Mouse (Mus musculus) MEL (cell line): Measurements from ENCODE around the gene Clic4. TPM values are rescaled to one million over a fixed set of nuclear protein-coding genes. Genes with fewer than 3 reads are reported as not detected.
A peak's percentile ranks its signal among the peaks of the same experiment; 100 is the strongest.

ENCODE experiments used
- DNase-seq: peaks from one replicate; pipeline ENCODE4 v3.0.0; 2011; ENCODE audit warnings: low read depth, low spot score
- H3K27ac ChIP-seq: 2 replicates; pipeline ENCODE4 v1.5.1; 2012; ENCODE audit warnings: low read depth, mild to moderate bottlenecking, control low read depth, low read length, moderate library complexity; ENCODE audit not compliant: control insufficient read depth
- H3K27me3 ChIP-seq, 2 experiments: fragments of 150-350 bp in 1 of 2; sonication (generic) in 1 of 2; 2 replicates each; pipeline ENCODE4 v1.6.1; 2012; ENCODE audit warnings: low read length in 2 of 2, mild to moderate bottlenecking in 2 of 2, improper control_type of control experiment in 1 of 2, moderate library complexity in 1 of 2; ENCODE audit not compliant: insufficient read depth in 2 of 2, control insufficient read depth in 1 of 2
- H3K36me3 ChIP-seq, 2 experiments: 2 replicates each; pipeline ENCODE4 v1.6.1; 2012 to 2014; ENCODE audit warnings: low read length in 2 of 2, improper control_type of control experiment in 1 of 2, inconsistent platforms in 1 of 2, mild to moderate bottlenecking in 1 of 2; ENCODE audit not compliant: insufficient read depth in 2 of 2, control insufficient read depth in 1 of 2
- H3K4me1 ChIP-seq, 2 experiments: fragments of 150-350 bp in 1 of 2; sonication (generic) in 1 of 2; 2 replicates each; pipeline ENCODE4 v1.6.1; 2012; ENCODE audit warnings: low read length in 2 of 2, improper control_type of control experiment in 1 of 2, mild to moderate bottlenecking in 1 of 2; ENCODE audit not compliant: insufficient read depth in 2 of 2, control insufficient read depth in 1 of 2
- H3K4me3 ChIP-seq, 2 experiments: fragments of 150-350 bp in 1 of 2; sonication (generic) in 1 of 2; 2 replicates each; pipeline ENCODE4 v1.5.1; 2012; ENCODE audit warnings: low read depth in 2 of 2, low read length in 2 of 2, mild to moderate bottlenecking in 2 of 2, moderate library complexity in 2 of 2, control low read depth in 1 of 2, improper control_type of control experiment in 1 of 2; ENCODE audit not compliant: control insufficient read depth in 1 of 2, insufficient read depth in 1 of 2
- H3K79me2 ChIP-seq: 2 replicates; pipeline ENCODE4 v1.6.1; 2012; ENCODE audit warnings: mild to moderate bottlenecking, low read length, moderate library complexity; ENCODE audit not compliant: control insufficient read depth, poor library complexity, insufficient read depth
- H3K9ac ChIP-seq: 2 replicates; pipeline ENCODE4 v1.6.1; 2012; ENCODE audit warnings: low read depth, mild to moderate bottlenecking, control low read depth, low read length, moderate library complexity; ENCODE audit not compliant: control insufficient read depth, poor library complexity, severe bottlenecking
- H3K9me3 ChIP-seq: fragments of 150-350 bp; sonication (generic); replicated peaks from 2 replicates; pipeline ENCODE4 v1.6.1; 2012; ENCODE audit warnings: mild to moderate bottlenecking, low read length, improper control_type of control experiment, moderate library complexity; ENCODE audit not compliant: insufficient read depth
- BHLHE40 ChIP-seq: IDR thresholded peaks from 2 replicates; pipeline ENCODE4 v1.6.1; 2012; ENCODE audit warnings: low read depth, mild to moderate bottlenecking, inconsistent platforms, low read length, improper control_type of control experiment, borderline replicate concordance
- CHD2 ChIP-seq: IDR thresholded peaks from 2 replicates; pipeline ENCODE4 v1.6.1; 2011; ENCODE audit warnings: low read length, improper control_type of control experiment
- CTCF ChIP-seq, 3 experiments: IDR thresholded peaks in 2 of 3; conservative IDR thresholded peaks in 1 of 3; 2 replicates each; pipeline ENCODE4 v1.5.1; 2011 to 2012; ENCODE audit warnings: low read length in 3 of 3, low read depth in 2 of 3, mild to moderate bottlenecking in 2 of 3, improper control_type of control experiment in 1 of 3, inconsistent platforms in 1 of 3, mixed read lengths in 1 of 3, moderate library complexity in 1 of 3; ENCODE audit not compliant: control insufficient read depth in 1 of 3, insufficient read depth in 1 of 3, poor library complexity in 1 of 3, severe bottlenecking in 1 of 3
- ELF1 ChIP-seq: IDR thresholded peaks from 2 replicates; pipeline ENCODE4 v1.6.1; 2014; ENCODE audit warnings: low read depth, mild to moderate bottlenecking, inconsistent platforms, low read length, improper control_type of control experiment, moderate library complexity
- GABPA ChIP-seq: IDR thresholded peaks from 2 replicates; pipeline ENCODE4 v1.6.1; 2012; ENCODE audit warnings: low read depth, mild to moderate bottlenecking, inconsistent platforms, low read length, improper control_type of control experiment, moderate library complexity
- GATA1 ChIP-seq: IDR thresholded peaks from 2 replicates; pipeline ENCODE4 v1.6.1; 2011; ENCODE audit warnings: low read depth, low read length, improper control_type of control experiment
- JUND ChIP-seq: IDR thresholded peaks from 2 replicates; pipeline ENCODE4 v1.6.1; 2011; ENCODE audit warnings: low read depth, mild to moderate bottlenecking, improper control_type of control experiment, low read length
- KAT2A ChIP-seq: conservative IDR thresholded peaks from 2 replicates; pipeline ENCODE4 v1.6.1; 2012; ENCODE audit warnings: low read depth, low read length, improper control_type of control experiment, inconsistent platforms
- MAX ChIP-seq: IDR thresholded peaks from 2 replicates; pipeline ENCODE4 v1.6.1; 2011; ENCODE audit warnings: low read length, improper control_type of control experiment
- MEF2A ChIP-seq: IDR thresholded peaks from 2 replicates; pipeline ENCODE4 v1.6.1; 2014; ENCODE audit warnings: low read depth, mild to moderate bottlenecking, inconsistent platforms, low read length, improper control_type of control experiment; ENCODE audit not compliant: poor library complexity, insufficient replicate concordance, severe bottlenecking; ENCODE audit errors: extremely low read depth
- MXI1 ChIP-seq: IDR thresholded peaks from 2 replicates; pipeline ENCODE4 v1.6.1; 2011; ENCODE audit warnings: mild to moderate bottlenecking, low read depth, low read length, improper control_type of control experiment
- POLR2AphosphoS2 ChIP-seq: IDR thresholded peaks from 2 replicates; pipeline ENCODE4 v1.6.1; 2011; ENCODE audit warnings: low read length, improper control_type of control experiment
- RAD21 ChIP-seq: IDR thresholded peaks from 2 replicates; pipeline ENCODE4 v1.6.1; 2011; ENCODE audit warnings: mild to moderate bottlenecking, low read depth, low read length, improper control_type of control experiment
- SMC3 ChIP-seq: IDR thresholded peaks from 2 replicates; pipeline ENCODE4 v1.6.1; 2011; ENCODE audit warnings: low read depth, low read length, improper control_type of control experiment
- TBP ChIP-seq: IDR thresholded peaks from 2 replicates; pipeline ENCODE4 v1.8.0; 2011; ENCODE audit warnings: low read depth, low read length, improper control_type of control experiment
- TCF12 ChIP-seq: IDR thresholded peaks from 2 replicates; pipeline ENCODE4 v1.6.1; 2014; ENCODE audit warnings: low read depth, mild to moderate bottlenecking, inconsistent platforms, low read length, improper control_type of control experiment, moderate library complexity
- USF1 ChIP-seq: IDR thresholded peaks from 2 replicates; pipeline ENCODE4 v1.6.1; 2014; ENCODE audit warnings: low read depth, mild to moderate bottlenecking, inconsistent platforms, low read length, improper control_type of control experiment, moderate library complexity
- ZC3H11A ChIP-seq: IDR thresholded peaks from 2 replicates; pipeline ENCODE4 v1.6.1; 2012; ENCODE audit warnings: low read depth, mild to moderate bottlenecking, inconsistent platforms, low read length, improper control_type of control experiment
- ZKSCAN1 ChIP-seq: IDR thresholded peaks from 2 replicates; pipeline ENCODE4 v1.6.1; 2012; ENCODE audit warnings: low read depth, mild to moderate bottlenecking, inconsistent platforms, low read length, improper control_type of control experiment, moderate library complexity
- ZNF384 ChIP-seq: IDR thresholded peaks from 2 replicates; pipeline ENCODE4 v1.6.1; 2012; ENCODE audit warnings: low read depth, mild to moderate bottlenecking, inconsistent platforms, low read length, improper control_type of control experiment
- polyA plus RNA-seq, 2 experiments: library from polyadenylated mRNA; stranded (reverse) in 1 of 2; unstranded in 1 of 2; fragments of >175 nt in 1 of 2; fragments of >200 nt in 1 of 2; gene quantifications; 2 replicates each; pipeline versions ENCODE4 v1.2.1 to v1.2.4; 2012; ENCODE audit warnings: low replicate concordance in 2 of 2, low read depth in 1 of 2; ENCODE audit not compliant: insufficient read length in 2 of 2, insufficient read depth in 1 of 2, missing spikeins in 1 of 2
- total RNA-seq: library from RNA; depleted of rRNA; stranded (reverse); fragments of 300-350 nt; gene quantifications from 2 replicates; pipeline ENCODE4 v1.2.3, GENCODE M21; 2012

Clic4 gene
- total and polyA plus RNA-seq, 3 experiments, result 32.9 to 274 (median 83.8) TPM

- TF ChIP-seq CHD2, result no peak
These were observed 50.8 kb downstream of the Clic4 start (continued) for GRCm38 (mm10) chr4:135221632-135222407.

- H3K4me1 ChIP-seq, result no peaks in the 10 kb centered on the region
These were observed 52.0 kb downstream of the Clic4 start for GRCm38 (mm10) chr4:135220641-135221040.

GRCm38 (mm10) chr4:135219652-135220051 lies 53.0 kb downstream of the Clic4 start:
- DNase-seq, result peak; percentile 78
- Histone ChIP-seq H3K27ac (no peak overlapping the region), H3K4me1 (no peaks in the 10 kb centered on the region), H3K36me3 (peaks cover 0 to 14% of the 10 kb centered on the region in 2 experiments; a peak in 2 of 4 replicates), H3K9ac (no peak overlapping the region), H3K4me3 (no peak overlapping the region), H3K27me3 (no peaks in the 10 kb centered on the region), H3K9me3 (no peaks in the 10 kb centered on the region), H3K79me2 (no peaks in the 10 kb centered on the region)
- peak; percentile 91 for TF ChIP-seq ZC3H11A
- no peak for TF ChIP-seq GATA1
- 0 out of 2 replicates have a peak, but pooled peaks have one; percentile 18 for TF ChIP-seq TBP
- TF ChIP-seq ZNF384, result 0 out of 2 replicates have a peak, but pooled peaks have one; percentile 9
- no peak for TF ChIP-seq MEF2A
- 0 out of 2 replicates have a peak, but pooled peaks have one; percentile 6 for TF ChIP-seq USF1
- TF ChIP-seq SMC3, result peak; percentile 94
- peak; percentile 94 for TF ChIP-seq RAD21
- TF ChIP-seq CTCF (IDR thresholded peaks at IDR 0.05 in 2 of 3, conservative IDR thresholded peaks at IDR 0.05 in 1 of 3; ENCODE audit: control insufficient read depth in 1 of 3, insufficient read depth in 1 of 3, low read depth in 2 of 3, low read length in 3 of 3, poor library complexity in 1 of 3, severe bottlenecking in 1 of 3), result peak; percentile 63 to 94 (median 91)

More at GRCm38 (mm10) chr4:135220641-135221040, 52.0 kb downstream of the Clic4 start:
- Histone ChIP-seq H3K9ac (no peak overlapping the region), H3K36me3 (peaks cover 0 to 17% of the 10 kb centered on the region in 2 experiments; a peak in 2 of 4 replicates), H3K4me3 (no peak overlapping the region)
- DNase-seq, result no peak
- no peak for TF ChIP-seq MEF2A
- TF ChIP-seq TCF12, result no peak
- TF ChIP-seq KAT2A, result no peak
- TF ChIP-seq JUND, result no peak
- no peak for TF ChIP-seq BHLHE40
- TF ChIP-seq MXI1, result no peak
- TF ChIP-seq POLR2AphosphoS2, result no peak
- TF ChIP-seq ZNF384, result no peak
- TF ChIP-seq MAX, result no peak
- no peak for TF ChIP-seq ELF1
- no peak for TF ChIP-seq GABPA
- TF ChIP-seq CTCF (IDR thresholded peaks at IDR 0.05 in 2 of 3, conservative IDR thresholded peaks at IDR 0.05 in 1 of 3; ENCODE audit: control insufficient read depth in 1 of 3, insufficient read depth in 1 of 3, low read depth in 2 of 3, low read length in 3 of 3, poor library complexity in 1 of 3, severe bottlenecking in 1 of 3), result no peak
- TF ChIP-seq GATA1, result no peak
- no peak for TF ChIP-seq ZKSCAN1
- TF ChIP-seq, all 39 proteins: peak for 0
- Histone ChIP-seq H3K9me3 (no peaks in the 10 kb centered on the region), H3K27me3 (no peaks in the 10 kb centered on the region), H3K27ac (no peak overlapping the region), H3K79me2 (no peaks in the 10 kb centered on the region)
